Mouse (Mus musculus) cortical plate, adult 2 months (tissue): ENCODE measurements around the gene Dpy30.

ENCODE experiments used
- CTCF ChIP-seq: fragments of 200-500 bp; IDR thresholded peaks from 2 replicates; pipeline ENCODE4 v1.5.1; 2011; ENCODE audit warnings: mild to moderate bottlenecking, control low read depth, low read length; ENCODE audit not compliant: insufficient read depth; ENCODE audit errors: extremely low read depth
- POLR2A ChIP-seq: fragments of 200-500 bp; IDR thresholded peaks from 2 replicates; pipeline ENCODE4 v1.6.1; 2011; ENCODE audit warnings: mild to moderate bottlenecking, low read length, control low read depth; ENCODE audit not compliant: insufficient read depth; ENCODE audit errors: extremely low read depth

DNA sequence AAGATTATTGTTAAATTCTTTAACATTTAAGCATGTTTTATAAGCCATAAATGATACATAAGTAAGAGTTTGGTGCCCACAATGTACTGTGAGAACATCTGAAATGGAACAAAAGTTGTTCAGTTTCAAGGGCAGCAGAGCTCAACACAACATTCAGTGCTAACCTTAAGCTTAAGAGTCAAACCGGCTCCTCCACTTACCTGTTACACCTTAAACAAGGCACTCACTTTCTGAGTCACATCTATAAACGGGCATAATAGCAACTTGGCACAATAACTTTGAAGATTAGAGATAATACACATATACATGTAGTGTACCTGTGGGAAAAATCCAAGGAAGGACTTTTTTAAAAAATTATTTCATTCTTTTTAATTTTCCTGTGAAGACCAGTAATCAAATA is 38.0 kb downstream of the Dpy30 start:
- TF ChIP-seq CTCF (no peak), POLR2A (no peak)
